ENCODE assay signal across 8 mouse cellular contexts in the genomic region with DNA sequence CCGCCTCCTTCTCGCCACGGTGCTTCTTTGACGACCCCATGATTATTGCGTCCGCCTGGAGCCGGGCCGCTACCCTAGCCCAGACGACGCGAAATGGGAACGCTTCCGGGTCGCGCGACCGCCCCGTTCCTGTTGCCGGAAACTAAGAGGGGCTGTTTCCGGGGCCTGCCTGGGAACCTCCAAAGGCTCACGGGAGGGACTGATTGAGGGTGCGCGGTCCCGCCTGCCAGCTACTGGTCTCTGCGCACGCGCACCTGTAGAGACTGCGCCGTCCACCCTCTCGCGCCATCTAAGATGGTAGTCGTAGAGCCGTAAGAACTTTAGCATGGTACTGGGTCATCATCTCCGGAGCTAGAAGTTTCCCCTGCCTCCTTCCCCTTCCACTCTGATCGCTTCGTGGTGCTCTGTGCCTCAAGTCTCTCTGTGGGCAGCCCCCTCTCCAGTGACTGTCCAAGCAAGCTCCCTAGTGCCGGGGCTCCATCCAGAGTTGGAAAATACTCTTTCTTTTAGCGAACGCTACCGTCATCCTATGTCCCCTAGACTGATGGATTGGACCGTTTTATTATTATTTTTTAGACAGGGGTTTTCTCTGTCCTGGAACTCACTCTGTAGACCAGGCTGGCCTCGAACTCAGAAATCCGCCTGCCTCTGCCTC. TPM values are rescaled to one million over a fixed set of nuclear protein-coding genes. Genes with fewer than 3 reads are reported as not detected.
DNase-seq lines count a peak whose midpoint lies in the region; ATAC-seq and TF ChIP-seq lines count a peak whose summit lies in the region.

Gene Sart1 (minus strand): TSS at position 116 of the 655 bp plus-strand sequence.

- peaks cover 39% of the 10 kb centered on the region for H3K4me1 ChIP-seq in forebrain, embryonic 10.5 days
- H3K4me1 ChIP-seq in heart, embryonic 15.5 days (replicated peaks): peaks cover 50% of the 10 kb centered on the region
- H3K4me1 ChIP-seq in liver, embryonic 14.5 days (replicated peaks; ENCODE audit: control insufficient read depth in 2 of 2, insufficient read depth in 2 of 2, low read length in 1 of 2): peaks cover 23 to 25% of the 10 kb centered on the region in 2 experiments
- peaks cover 24% of the 10 kb centered on the region for H3K4me1 ChIP-seq in neural tube, embryonic 11.5 days (ENCODE audit: control insufficient read depth, insufficient read depth, low read length)
- H3K4me1 ChIP-seq in stomach, postnatal 0 days (replicated peaks; ENCODE audit: control insufficient read depth, insufficient read depth): peaks cover 9% of the 10 kb centered on the region; the same call in 1 of the 2 replicates

- TF ChIP-seq EP300 in liver, embryonic 14.5 days (IDR thresholded peaks at IDR 0.05; ENCODE audit: low read depth): no peak
- no peak for TF ChIP-seq EP300 in stomach, postnatal 0 days (optimal IDR thresholded peaks at IDR 0.05)

- no peak for TF ChIP-seq CTCF in liver, embryonic 14.5 days (IDR thresholded peaks at IDR 0.05; ENCODE audit: low read depth)
- TF ChIP-seq CTCF in stomach, postnatal 0 days (IDR thresholded peaks at IDR 0.05; ENCODE audit: low read depth): no peak

- WGBS in forebrain, embryonic 10.5 days: 3% methylated on average over 43 of the region's 43 CpGs
- 1% methylated on average over 43 of the region's 43 CpGs for WGBS in heart, embryonic 15.5 days
- WGBS in liver, embryonic 14.5 days (ENCODE audit: insufficient replicate concordance): 1% methylated on average over 43 of the region's 43 CpGs
- 2% methylated on average over 43 of the region's 43 CpGs for WGBS in neural tube, embryonic 11.5 days
- whole genome bisulfite sequencing in stomach, postnatal 0 days: 2% methylated on average over 42 of the region's 43 CpGs

- no peaks in the 10 kb centered on the region for H3K27me3 ChIP-seq in forebrain, embryonic 10.5 days (ENCODE audit: poor library complexity, severe bottlenecking)
- H3K27me3 ChIP-seq in heart, embryonic 15.5 days: no peaks in the 10 kb centered on the region
- no peaks in the 10 kb centered on the region for H3K27me3 ChIP-seq in liver, embryonic 14.5 days (ENCODE audit: control insufficient read depth, insufficient read depth, low read length)
- H3K27me3 ChIP-seq in neural tube, embryonic 11.5 days (ENCODE audit: control insufficient read depth, insufficient read depth, low read length): no peaks in the 10 kb centered on the region
- no peaks in the 10 kb centered on the region for H3K27me3 ChIP-seq in stomach, postnatal 0 days (ENCODE audit: control insufficient read depth, insufficient read depth, low read length)

- peak; percentile 90 to 91 for DNase-seq in CD8-positive naive resting alpha-beta T cell, adult 2 months (ENCODE audit: low read depth in 2 of 2, low spot score in 2 of 2)
- peak; percentile 89 for DNase-seq in c-Kit-positive CD71-negative TER-119-negative erythroid progenitor cells, embryonic 14.5 days (ENCODE audit: low read depth)
- peak; percentile 95 for DNase-seq in forebrain, embryonic 10.5 days (ENCODE audit: extremely low spot score, low spot score)
- peak; percentile 97 to 99 for DNase-seq in kidney, postnatal 25 days
- peak; percentile 91 to 93 (median 92) for DNase-seq in liver, embryonic 14.5 days (ENCODE audit: low read depth in 3 of 3, low spot score in 3 of 3)
- DNase-seq in neural tube, embryonic 11.5 days (ENCODE audit: low spot score): peak; percentile 95
- peak; percentile 94 for DNase-seq in stomach, postnatal 0 days (ENCODE audit: low spot score)

- peak within 1 kb of the TSS; percentile 85 for H3K9ac ChIP-seq in heart, embryonic 15.5 days
- peak within 1 kb of the TSS; percentile 91 for H3K9ac ChIP-seq in liver, embryonic 14.5 days (replicated peaks)
- peak within 1 kb of the TSS; percentile 91 for H3K9ac ChIP-seq in neural tube, embryonic 11.5 days (ENCODE audit: low read length)
- H3K9ac ChIP-seq in stomach, postnatal 0 days (ENCODE audit: low read length): peak within 1 kb of the TSS; percentile 96

- peak; percentile 94 for ATAC-seq in heart, embryonic 15.5 days (replicated peaks; ENCODE audit: insufficient number of reproducible peaks, insufficient read depth, low FRiP score, low read depth)
- peak; percentile 92 for ATAC-seq in liver, embryonic 14.5 days (ENCODE audit: insufficient read depth)
- peak; percentile 90 for ATAC-seq in neural tube, embryonic 11.5 days (ENCODE audit: insufficient read depth, low FRiP score, low TSS enrichment)
- ATAC-seq in stomach, postnatal 0 days (ENCODE audit: low FRiP score, low TSS enrichment): peak; percentile 94

- peaks cover 28% of the 10 kb centered on the region for H3K36me3 ChIP-seq in forebrain, embryonic 10.5 days (replicated peaks)
- peaks cover 22% of the 10 kb centered on the region for H3K36me3 ChIP-seq in heart, embryonic 15.5 days
- peaks cover 8% of the 10 kb centered on the region for H3K36me3 ChIP-seq in liver, embryonic 14.5 days (replicated peaks; ENCODE audit: control insufficient read depth, insufficient read depth, low read depth)
- peaks cover 9% of the 10 kb centered on the region for H3K36me3 ChIP-seq in neural tube, embryonic 11.5 days (ENCODE audit: control insufficient read depth, insufficient read depth, low read length)
- peaks cover 9% of the 10 kb centered on the region for H3K36me3 ChIP-seq in stomach, postnatal 0 days (ENCODE audit: control insufficient read depth, insufficient read depth, low read length)

- H3K27ac ChIP-seq in forebrain, embryonic 10.5 days: peak within 1 kb of the TSS; percentile 93
- peak within 1 kb of the TSS; percentile 91 for H3K27ac ChIP-seq in heart, embryonic 15.5 days
- peak within 1 kb of the TSS; percentile 92 for H3K27ac ChIP-seq in liver, embryonic 14.5 days
- H3K27ac ChIP-seq in neural tube, embryonic 11.5 days (ENCODE audit: low read depth, low read length): peak within 1 kb of the TSS; percentile 60; the same call in 1 of the 2 replicates
- peak within 1 kb of the TSS; percentile 90 for H3K27ac ChIP-seq in stomach, postnatal 0 days (replicated peaks)

- peak within 1 kb of the TSS; percentile 75 for H3K4me2 ChIP-seq in heart, embryonic 15.5 days
- peak within 1 kb of the TSS; percentile 99 for H3K4me2 ChIP-seq in liver, embryonic 14.5 days (ENCODE audit: low read depth)
- H3K4me2 ChIP-seq in neural tube, embryonic 11.5 days (ENCODE audit: low read depth): peak within 1 kb of the TSS; percentile 92
- peak within 1 kb of the TSS; percentile 73 for H3K4me2 ChIP-seq in stomach, postnatal 0 days (replicated peaks; ENCODE audit: low read depth)

- H3K9me3 ChIP-seq in forebrain, embryonic 10.5 days: no peaks in the 10 kb centered on the region
- H3K9me3 ChIP-seq in heart, embryonic 15.5 days (replicated peaks): no peaks in the 10 kb centered on the region
- no peaks in the 10 kb centered on the region for H3K9me3 ChIP-seq in liver, embryonic 14.5 days (ENCODE audit: control insufficient read depth, low read length)
- H3K9me3 ChIP-seq in neural tube, embryonic 11.5 days (ENCODE audit: control insufficient read depth, low read length): no peaks in the 10 kb centered on the region
- no peaks in the 10 kb centered on the region for H3K9me3 ChIP-seq in stomach, postnatal 0 days (ENCODE audit: control insufficient read depth, low read length)

- peak within 1 kb of the TSS; percentile 100 for H3K4me3 ChIP-seq in forebrain, embryonic 10.5 days
- H3K4me3 ChIP-seq in heart, embryonic 15.5 days: peak within 1 kb of the TSS; percentile 78
- H3K4me3 ChIP-seq in liver, embryonic 14.5 days (ENCODE audit: insufficient read depth in 1 of 2, low read depth in 2 of 2, low read length in 2 of 2): peak within 1 kb of the TSS; percentile 80 to 92
- H3K4me3 ChIP-seq in neural tube, embryonic 11.5 days (ENCODE audit: low read depth, low read length): peak within 1 kb of the TSS; percentile 94
- peak within 1 kb of the TSS; percentile 91 for H3K4me3 ChIP-seq in stomach, postnatal 0 days (ENCODE audit: low read depth, low read length)

RNA-seq across cellular contexts. Expression of gene Sart1, which starts in this region (rescaled TPM):
- polyA plus RNA-seq in forebrain, embryonic 10.5 days (2016; fragmentation: Nextera tagmentation; extraction: Ambion mirVana): 96.6 and 97.6 TPM in 2 replicates
- 34.3 and 47.0 TPM in 2 replicates for polyA plus RNA-seq in heart, embryonic 15.5 days (2015; fragmentation: Nextera tagmentation; extraction: Ambion mirVana)
- 13.1 and 21.7 TPM in 2 replicates for polyA plus RNA-seq in liver, embryonic 14.5 days (2012; rRNA removed)
- polyA plus RNA-seq in liver, embryonic 14.5 days (2014; fragmentation: Nextera tagmentation; extraction: Ambion mirVana): 24.1 and 26.6 TPM in 2 replicates
- polyA plus RNA-seq in neural tube, embryonic 11.5 days (2014; fragmentation: Nextera tagmentation; extraction: Ambion mirVana): 78.5 and 79.9 TPM in 2 replicates
- 30.9 and 34.1 TPM in 2 replicates for polyA plus RNA-seq in stomach, postnatal 0 days (2015; fragmentation: Nextera tagmentation; extraction: Ambion mirVana)

Comparison
In these comparisons a context has a peak if more than half of its experiments do, and no peak if none do; other contexts are left out.
1. Peak in every context shown above with its lines: DNase-seq, ATAC-seq, H3K4me3 ChIP-seq and H3K27ac ChIP-seq.